Mouse (Mus musculus) stomach, postnatal 0 days (tissue): Measurements from ENCODE around the gene Swi5. TPM values are rescaled to one million over a fixed set of nuclear protein-coding genes. Genes with fewer than 3 reads are reported as not detected.

Experiments used
- ATAC-seq: fragments of 200-750 bp; cut with Nextera tagmentation; 2 replicates; pipeline ENCODE4 v1.8.0; 2017; ENCODE audit not compliant: low FRiP score, low TSS enrichment
- DNase-seq: peaks from one replicate; pipeline ENCODE4 v3.0.0-alpha.2; 2016; ENCODE audit warnings: low spot score
- H3K27ac ChIP-seq: fragments of 300-500 bp; sonication (generic); replicated peaks from 2 replicates; pipeline ENCODE4 v1.5.1; 2014; ENCODE audit warnings: mild to moderate bottlenecking, control low read depth
- H3K27me3 ChIP-seq: fragments of 300-500 bp; sonication (generic); 2 replicates; pipeline ENCODE4 v1.6.1; 2014; ENCODE audit warnings: low read length; ENCODE audit not compliant: control insufficient read depth, insufficient read depth
- H3K36me3 ChIP-seq: fragments of 300-500 bp; sonication (generic); 2 replicates; pipeline ENCODE4 v1.6.1; 2014; ENCODE audit warnings: low read length, mixed read lengths; ENCODE audit not compliant: control insufficient read depth, insufficient read depth
- H3K4me1 ChIP-seq: fragments of 300-500 bp; sonication (generic); replicated peaks from 2 replicates; pipeline ENCODE4 v1.6.1; 2014; ENCODE audit warnings: antibody characterized with exemption; ENCODE audit not compliant: control insufficient read depth, insufficient read depth
- H3K4me2 ChIP-seq: fragments of 300-500 bp; sonication (generic); replicated peaks from 2 replicates; pipeline ENCODE4 v1.6.1; 2014; ENCODE audit warnings: low read depth, mild to moderate bottlenecking, control low read depth, moderate library complexity
- H3K4me3 ChIP-seq: fragments of 300-500 bp; sonication (generic); 2 replicates; pipeline ENCODE4 v1.5.1; 2014; ENCODE audit warnings: low read depth, low read length, control low read depth
- H3K9ac ChIP-seq: fragments of 300-500 bp; sonication (generic); 2 replicates; pipeline ENCODE4 v1.6.1; 2014; ENCODE audit warnings: mild to moderate bottlenecking, low read length, control low read depth, mixed read lengths
- H3K9me3 ChIP-seq: fragments of 300-500 bp; sonication (generic); 2 replicates; pipeline ENCODE4 v1.6.1; 2016; ENCODE audit warnings: low read length; ENCODE audit not compliant: control insufficient read depth
- CTCF ChIP-seq: IDR thresholded peaks from 2 replicates; pipeline ENCODE4 v1.5.1; 2016; ENCODE audit warnings: antibody characterized with exemption, low read depth, mild to moderate bottlenecking, moderate library complexity
- EP300 ChIP-seq: optimal IDR thresholded peaks from 2 replicates; pipeline ENCODE3; 2016; ENCODE audit warnings: antibody characterized with exemption
- WGBS: fragments of 180-500 bp; shearing (Covaris S2); extraction: QIAGEN DNeasy Blood & Tissue Kit; methylation state at CpG from one replicate; pipeline ENCODE4 v1.1.7; 2014; 5-methylcytosine and 5-hydroxymethylcytosine counted together
- polyA plus RNA-seq: library from polyadenylated mRNA; unstranded; fragments of >200 nt; fragmentation: Nextera tagmentation; extraction: Ambion mirVana; gene quantifications from 2 replicates; pipeline ENCODE4 v1.2.1, GENCODE M21; 2015

Gene Swi5
- polyA plus RNA-seq, 1 experiment from 2014 or later: 313 TPM

GRCm38 (mm10) chr2:32307941-32308760, 20.3 kb upstream of the Swi5 start:
- Histone ChIP-seq H3K36me3 (peaks cover 25% of the 10 kb centered on the region), H3K4me3 (no peak overlapping the region), H3K27ac (no peak overlapping the region), H3K9ac (peak overlapping the region; percentile 23; the same call in 1 of the 2 replicates), H3K4me2 (no peak overlapping the region), H3K9me3 (no peaks in the 10 kb centered on the region), H3K27me3 (no peaks in the 10 kb centered on the region), H3K4me1 (peaks cover 5% of the 10 kb centered on the region)
- TF ChIP-seq EP300 (no peak), CTCF (peak; percentile 88)
- DNase-seq (peak; percentile 60), ATAC-seq (no peak)
- WGBS: 59% methylated on average over 8 of the region's 8 CpGs

- Histone ChIP-seq H3K27me3 (no peaks in the 10 kb centered on the region), H3K4me1 (peaks cover 5% of the 10 kb centered on the region), H3K4me2 (no peak overlapping the region), H3K27ac (no peak overlapping the region), H3K4me3 (no peak overlapping the region), H3K9me3 (no peaks in the 10 kb centered on the region), H3K9ac (no peak overlapping the region), H3K36me3 (peaks cover 25% of the 10 kb centered on the region)
- ATAC-seq (no peak), DNase-seq (no peak)
- 79% methylated on average over 6 of the region's 6 CpGs for WGBS
- no peak for TF ChIP-seq EP300
- no peak for TF ChIP-seq CTCF
Measured at GRCm38 (mm10) chr2:32307247-32307798, 19.4 kb upstream of the Swi5 start.

GRCm38 (mm10) chr2:32306176-32306575, 18.3 kb upstream of the Swi5 start:
- H3K4me2 ChIP-seq: no peak overlapping the region
- WGBS: 88% methylated on average over 9 of the region's 9 CpGs
- no peak overlapping the region for H3K27ac ChIP-seq
- H3K4me3 ChIP-seq: no peak overlapping the region
- H3K9me3 ChIP-seq: no peaks in the 10 kb centered on the region
- DNase-seq (no peak), ATAC-seq (no peak)
- no peaks in the 10 kb centered on the region for H3K4me1 ChIP-seq
- TF ChIP-seq CTCF (no peak), EP300 (no peak)
- H3K9ac ChIP-seq: no peak overlapping the region
- H3K27me3 ChIP-seq: no peaks in the 10 kb centered on the region
- peaks cover 31% of the 10 kb centered on the region for H3K36me3 ChIP-seq

- DNase-seq (no peak), ATAC-seq (no peak)
- no peak overlapping the region for H3K4me2 ChIP-seq
- TF ChIP-seq EP300 (no peak), CTCF (no peak)
- no peaks in the 10 kb centered on the region for H3K27me3 ChIP-seq
- no peak overlapping the region for H3K9ac ChIP-seq
- no peaks in the 10 kb centered on the region for H3K4me1 ChIP-seq
- H3K27ac ChIP-seq: no peak overlapping the region
- H3K9me3 ChIP-seq: no peaks in the 10 kb centered on the region
- no peak overlapping the region for H3K4me3 ChIP-seq
- WGBS: 93% methylated on average over 5 of the region's 5 CpGs
- peaks cover 35% of the 10 kb centered on the region for H3K36me3 ChIP-seq
Measured at GRCm38 (mm10) chr2:32305668-32306067, 17.8 kb upstream of the Swi5 start.

- no peaks in the 10 kb centered on the region for H3K9me3 ChIP-seq
- H3K36me3 ChIP-seq: peaks cover 36% of the 10 kb centered on the region
- no peaks in the 10 kb centered on the region for H3K27me3 ChIP-seq
- no peak overlapping the region for H3K27ac ChIP-seq
- DNase-seq (peak; percentile 71), ATAC-seq (peak; percentile 49; the same call in 1 of the 2 replicates)
- no peak overlapping the region for H3K4me2 ChIP-seq
- WGBS: 56% methylated on average over 8 of the region's 8 CpGs
- no peak overlapping the region for H3K9ac ChIP-seq
- H3K4me3 ChIP-seq: no peak overlapping the region
- TF ChIP-seq EP300 (no peak), CTCF (peak; percentile 83)
- H3K4me1 ChIP-seq: no peaks in the 10 kb centered on the region
Measured at GRCm38 (mm10) chr2:32304145-32304832, 16.4 kb upstream of the Swi5 start.

- no peak for DNase-seq
- Histone ChIP-seq H3K9me3 (no peaks in the 10 kb centered on the region), H3K4me3 (no peak overlapping the region), H3K9ac (no peak overlapping the region), H3K27ac (no peak overlapping the region), H3K27me3 (no peaks in the 10 kb centered on the region), H3K4me2 (no peak overlapping the region), H3K4me1 (no peaks in the 10 kb centered on the region), H3K36me3 (peaks cover 48% of the 10 kb centered on the region)
- 82% methylated on average over 10 of the region's 10 CpGs for WGBS
- TF ChIP-seq CTCF: peak; percentile 52
- TF ChIP-seq EP300: no peak
- ATAC-seq: 0 out of 2 replicates have a peak, but pooled peaks have one; percentile 11
Measured at GRCm38 (mm10) chr2:32302952-32303351, 15.1 kb upstream of the Swi5 start.
